Mouse (Mus musculus): Measurements from ENCODE around the gene Eif4e2. TPM values are rescaled to one million over a fixed set of nuclear protein-coding genes. Genes with fewer than 3 reads are reported as not detected.

Eif4e2 gene
- 141 and 146 TPM in 2 replicates for polyA plus RNA-seq (2015; fragmentation: Nextera tagmentation; extraction: Ambion mirVana)

GRCm38 (mm10) chr1:87213735-87214704, at the start of gene Eif4e2:
TSS of gene Eif4e2 (plus strand) at chr1:87213914.
- H3K4me1 ChIP-seq (replicated peaks; ENCODE audit: control insufficient read depth, insufficient read depth, low read length) = peaks cover 14% of the 10 kb centered on the region
- peak within 1 kb of the TSS; percentile 83 for H3K4me3 ChIP-seq (ENCODE audit: low read length)
- H3K36me3 ChIP-seq (ENCODE audit: control insufficient read depth, insufficient read depth, low read length) = no peaks in the 10 kb centered on the region
- WGBS = under 1% methylated on average over 85 of the region's 99 CpGs
- peak within 1 kb of the TSS; percentile 97 for H3K9ac ChIP-seq (ENCODE audit: low read length)
- peak within 1 kb of the TSS; percentile 74 for H3K4me2 ChIP-seq (ENCODE audit: low read depth, low read length)
- H3K9me3 ChIP-seq (ENCODE audit: control insufficient read depth, low read length) = no peaks in the 10 kb centered on the region
- H3K27me3 ChIP-seq (ENCODE audit: control insufficient read depth, insufficient read depth, low read depth, low read length) = no peaks in the 10 kb centered on the region
- peak within 1 kb of the TSS; percentile 99 for H3K27ac ChIP-seq (ENCODE audit: low read length)
- ATAC-seq (ENCODE audit: low read depth) = peak; percentile 98

GRCm38 (mm10) chr1:87164164-87164795, 49.4 kb upstream of the Eif4e2 start:
- Histone ChIP-seq H3K4me2 (ENCODE audit: low read depth, low read length) (no peak overlapping the region), H3K4me3 (ENCODE audit: low read length) (no peak overlapping the region), H3K27me3 (ENCODE audit: control insufficient read depth, insufficient read depth, low read depth, low read length) (peaks cover 11% of the 10 kb centered on the region; the same call in 1 of the 2 replicates), H3K4me1 (replicated peaks; ENCODE audit: control insufficient read depth, insufficient read depth, low read length) (no peaks in the 10 kb centered on the region), H3K9ac (ENCODE audit: low read length) (no peak overlapping the region), H3K27ac (ENCODE audit: low read length) (no peak overlapping the region), H3K9me3 (ENCODE audit: control insufficient read depth, low read length) (no peaks in the 10 kb centered on the region), H3K36me3 (ENCODE audit: control insufficient read depth, insufficient read depth, low read length) (no peaks in the 10 kb centered on the region)
- no peak for ATAC-seq (ENCODE audit: low read depth)
- WGBS = 34% methylated on average over 11 of the region's 11 CpGs

GRCm38 (mm10) chr1:87164796-87165184, 48.9 kb upstream of the Eif4e2 start:
- no peak for ATAC-seq (ENCODE audit: low read depth)
- H3K9me3 ChIP-seq (ENCODE audit: control insufficient read depth, low read length) = no peaks in the 10 kb centered on the region
- no peaks in the 10 kb centered on the region for H3K4me1 ChIP-seq (replicated peaks; ENCODE audit: control insufficient read depth, insufficient read depth, low read length)
- peaks cover 15% of the 10 kb centered on the region; the same call in 1 of the 2 replicates for H3K27me3 ChIP-seq (ENCODE audit: control insufficient read depth, insufficient read depth, low read depth, low read length)
- H3K36me3 ChIP-seq (ENCODE audit: control insufficient read depth, insufficient read depth, low read length) = no peaks in the 10 kb centered on the region
- H3K4me3 ChIP-seq (ENCODE audit: low read length) = no peak overlapping the region
- WGBS = 61% methylated on average over 9 of the region's 9 CpGs
- no peak overlapping the region for H3K9ac ChIP-seq (ENCODE audit: low read length)
- H3K4me2 ChIP-seq (ENCODE audit: low read depth, low read length) = no peak overlapping the region
- H3K27ac ChIP-seq (ENCODE audit: low read length) = no peak overlapping the region

- Histone ChIP-seq H3K4me1 (replicated peaks; ENCODE audit: control insufficient read depth, insufficient read depth, low read length) (peaks cover 2% of the 10 kb centered on the region; the same call in 1 of the 2 replicates), H3K4me2 (ENCODE audit: low read depth, low read length) (no peak overlapping the region), H3K27me3 (ENCODE audit: control insufficient read depth, insufficient read depth, low read depth, low read length) (peaks cover 35% of the 10 kb centered on the region), H3K9ac (ENCODE audit: low read length) (no peak overlapping the region), H3K36me3 (ENCODE audit: control insufficient read depth, insufficient read depth, low read length) (no peaks in the 10 kb centered on the region), H3K9me3 (ENCODE audit: control insufficient read depth, low read length) (no peaks in the 10 kb centered on the region), H3K4me3 (ENCODE audit: low read length) (no peak overlapping the region), H3K27ac (ENCODE audit: low read length) (no peak overlapping the region)
- no peak for ATAC-seq (ENCODE audit: low read depth)
- WGBS = 11% methylated on average over 19 of the region's 19 CpGs
Measured at GRCm38 (mm10) chr1:87170458-87170857, 43.3 kb upstream of the Eif4e2 start.

- no peak overlapping the region for H3K4me3 ChIP-seq (ENCODE audit: low read length)
- ATAC-seq (ENCODE audit: low read depth) = no peak
- no peak overlapping the region for H3K27ac ChIP-seq (ENCODE audit: low read length)
- no peaks in the 10 kb centered on the region for H3K36me3 ChIP-seq (ENCODE audit: control insufficient read depth, insufficient read depth, low read length)
- H3K4me1 ChIP-seq (replicated peaks; ENCODE audit: control insufficient read depth, insufficient read depth, low read length) = peaks cover 9% of the 10 kb centered on the region; the same call in 1 of the 2 replicates
- H3K4me2 ChIP-seq (ENCODE audit: low read depth, low read length) = no peak overlapping the region
- no peaks in the 10 kb centered on the region for H3K9me3 ChIP-seq (ENCODE audit: control insufficient read depth, low read length)
- WGBS = 78% methylated on average over 1 of the region's 1 CpGs
- H3K9ac ChIP-seq (ENCODE audit: low read length) = no peak overlapping the region
- H3K27me3 ChIP-seq (ENCODE audit: control insufficient read depth, insufficient read depth, low read depth, low read length) = peaks cover 33% of the 10 kb centered on the region
Measured at GRCm38 (mm10) chr1:87171312-87171711, 42.4 kb upstream of the Eif4e2 start.

- Histone ChIP-seq H3K36me3 (ENCODE audit: control insufficient read depth, insufficient read depth, low read length) (no peaks in the 10 kb centered on the region), H3K9ac (ENCODE audit: low read length) (no peak overlapping the region), H3K4me1 (replicated peaks; ENCODE audit: control insufficient read depth, insufficient read depth, low read length) (peaks cover 9% of the 10 kb centered on the region; the same call in 1 of the 2 replicates), H3K9me3 (ENCODE audit: control insufficient read depth, low read length) (no peaks in the 10 kb centered on the region), H3K4me3 (ENCODE audit: low read length) (no peak overlapping the region), H3K27me3 (ENCODE audit: control insufficient read depth, insufficient read depth, low read depth, low read length) (peaks cover 33% of the 10 kb centered on the region), H3K27ac (ENCODE audit: low read length) (no peak overlapping the region), H3K4me2 (ENCODE audit: low read depth, low read length) (no peak overlapping the region)
- ATAC-seq (ENCODE audit: low read depth) = no peak
- 34% methylated on average over 9 of the region's 9 CpGs for WGBS
Measured at GRCm38 (mm10) chr1:87172316-87172715, 41.4 kb upstream of the Eif4e2 start.

GRCm38 (mm10) chr1:87174006-87174955, 39.4 kb upstream of the Eif4e2 start:
- Histone ChIP-seq H3K27me3 (ENCODE audit: control insufficient read depth, insufficient read depth, low read depth, low read length) (peaks cover 30% of the 10 kb centered on the region), H3K9me3 (ENCODE audit: control insufficient read depth, low read length) (no peaks in the 10 kb centered on the region), H3K36me3 (ENCODE audit: control insufficient read depth, insufficient read depth, low read length) (no peaks in the 10 kb centered on the region), H3K4me1 (replicated peaks; ENCODE audit: control insufficient read depth, insufficient read depth, low read length) (peaks cover 9% of the 10 kb centered on the region; the same call in 1 of the 2 replicates), H3K9ac (ENCODE audit: low read length) (no peak overlapping the region), H3K27ac (ENCODE audit: low read length) (no peak overlapping the region), H3K4me3 (ENCODE audit: low read length) (peak overlapping the region; percentile 10; the same call in 1 of the 2 replicates), H3K4me2 (ENCODE audit: low read depth, low read length) (no peak overlapping the region)
- 26% methylated on average over 28 of the region's 28 CpGs for WGBS
- peak; percentile 29; the same call in 1 of the 2 replicates for ATAC-seq (ENCODE audit: low read depth)

- 15% methylated on average over 11 of the region's 11 CpGs for WGBS
- Histone ChIP-seq H3K36me3 (ENCODE audit: control insufficient read depth, insufficient read depth, low read length) (no peaks in the 10 kb centered on the region), H3K27me3 (ENCODE audit: control insufficient read depth, insufficient read depth, low read depth, low read length) (peaks cover 16% of the 10 kb centered on the region), H3K9ac (ENCODE audit: low read length) (no peak overlapping the region), H3K4me3 (ENCODE audit: low read length) (no peak overlapping the region), H3K4me1 (replicated peaks; ENCODE audit: control insufficient read depth, insufficient read depth, low read length) (peaks cover 9% of the 10 kb centered on the region; the same call in 1 of the 2 replicates), H3K4me2 (ENCODE audit: low read depth, low read length) (no peak overlapping the region), H3K9me3 (ENCODE audit: control insufficient read depth, low read length) (no peaks in the 10 kb centered on the region), H3K27ac (ENCODE audit: low read length) (no peak overlapping the region)
- ATAC-seq (ENCODE audit: low read depth) = peak; percentile 83
Measured at GRCm38 (mm10) chr1:87175852-87176292, 37.8 kb upstream of the Eif4e2 start.

Measured in lung, embryonic 16.5 days (tissue).